21 mouse cellular contexts compared by ENCODE assay signal in genomic region chr4:124987711-124988097, GRCm38 (mm10). TPM values are rescaled to one million over a fixed set of nuclear protein-coding genes. Genes with fewer than 3 reads are reported as not detected.
DNase-seq lines count a peak whose midpoint lies in the region; ATAC-seq and TF ChIP-seq lines count a peak whose summit lies in the region.
"Had no signal": no experiment of that assay in that cellular context is flagged by ENCODE, and none has a peak within 500 bp of the region (broad histone marks: within the 10 kb centered on the region; RNA-seq: fewer than 3 reads in every experiment).

No protein-coding gene starts in this region.

- peak overlapping the region; percentile 56 for H3K4me3 ChIP-seq in hindbrain, embryonic 10.5 days
- H3K4me3 ChIP-seq in hindbrain, embryonic 11.5 days (ENCODE audit: low read depth, low read length): no peak overlapping the region
- peak overlapping the region; percentile 13; the same call in 1 of the 2 replicates for H3K4me3 ChIP-seq in lung, embryonic 15.5 days
- H3K4me3 ChIP-seq in cortical plate, adult 2 months (ENCODE audit: insufficient read depth, low read length): 0 out of 2 replicates have a peak overlapping the region, but pooled peaks have one; percentile 35
- peak overlapping the region; percentile 49; the same call in 1 of the 2 replicates for H3K4me3 ChIP-seq in embryonic facial prominence, embryonic 11.5 days (ENCODE audit: low read depth, low read length)
- H3K4me3 ChIP-seq in layer of hippocampus, adult 2 months: no peak overlapping the region

- H3K36me3 ChIP-seq in hindbrain, embryonic 10.5 days: no peaks in the 10 kb centered on the region
- H3K36me3 ChIP-seq in hindbrain, embryonic 11.5 days (ENCODE audit: control insufficient read depth, insufficient read depth, low read length): no peaks in the 10 kb centered on the region
- H3K36me3 ChIP-seq in lung, embryonic 15.5 days: no peaks in the 10 kb centered on the region
- H3K36me3 ChIP-seq in embryonic facial prominence, embryonic 11.5 days (replicated peaks; ENCODE audit: control insufficient read depth, insufficient read depth, low read depth, low read length): no peaks in the 10 kb centered on the region
- H3K36me3 ChIP-seq: G1E; liver, embryonic 13.5 days had no signal

- TF ChIP-seq CTCF in cortical plate, adult 2 months (IDR thresholded peaks at IDR 0.05; ENCODE audit: extremely low read depth, insufficient read depth, low read length): no peak
- TF ChIP-seq CTCF in layer of hippocampus, adult 2 months (conservative IDR thresholded peaks at IDR 0.05): no peak

- H3K27ac ChIP-seq in hindbrain, embryonic 10.5 days: no peak overlapping the region
- H3K27ac ChIP-seq in hindbrain, embryonic 11.5 days (ENCODE audit: low read depth, low read length): no peak overlapping the region
- no peak overlapping the region for H3K27ac ChIP-seq in lung, embryonic 15.5 days
- no peak overlapping the region for H3K27ac ChIP-seq in cortical plate, adult 2 months (ENCODE audit: insufficient read depth, low read length)
- H3K27ac ChIP-seq in embryonic facial prominence, embryonic 11.5 days (replicated peaks; ENCODE audit: low read depth, low read length): no peak overlapping the region
- H3K27ac ChIP-seq in layer of hippocampus, adult 2 months: no peak overlapping the region
- H3K27ac ChIP-seq: liver, embryonic 13.5 days had no signal

- no peak for DNase-seq in hindbrain, embryonic 10.5 days (ENCODE audit: low spot score)
- DNase-seq in hindbrain, embryonic 11.5 days (ENCODE audit: low spot score): no peak
- DNase-seq in lung, postnatal 4 days: no peak
- DNase-seq in embryonic facial prominence, embryonic 11.5 days (ENCODE audit: low spot score): no peak
- no peak for DNase-seq in frontal cortex, adult 2 months (ENCODE audit: extremely low spot score in 1 of 2, low spot score in 1 of 2)
- no peak for DNase-seq in layer of hippocampus, adult 2 months (ENCODE audit: low spot score in 2 of 2)
- DNase-seq: cerebellum, adult 9-10 months; embryo, embryonic 11 days; heart, postnatal 14 days; kidney, adult 2 months; left cerebral cortex, postnatal 4 days; liver, embryonic 13.5 days; lung, postnatal 10 days; right cerebral cortex, adult 18-20 months; thymus, adult 2 months had no signal

- H3K9me3 ChIP-seq in hindbrain, embryonic 10.5 days: no peaks in the 10 kb centered on the region
- no peaks in the 10 kb centered on the region for H3K9me3 ChIP-seq in hindbrain, embryonic 11.5 days (ENCODE audit: control insufficient read depth, low read length)
- H3K9me3 ChIP-seq in lung, embryonic 15.5 days: no peaks in the 10 kb centered on the region
- no peaks in the 10 kb centered on the region for H3K9me3 ChIP-seq in embryonic facial prominence, embryonic 11.5 days (replicated peaks; ENCODE audit: control insufficient read depth, low read length)
- H3K9me3 ChIP-seq: liver, embryonic 13.5 days; megakaryocyte, embryonic 14.5 days had no signal

- no peak overlapping the region for H3K4me2 ChIP-seq in hindbrain, embryonic 11.5 days (replicated peaks; ENCODE audit: low read depth, low read length)
- H3K4me2 ChIP-seq in lung, embryonic 15.5 days: peak overlapping the region; percentile 82
- H3K4me2 ChIP-seq in embryonic facial prominence, embryonic 11.5 days (ENCODE audit: low read depth, low read length): no peak overlapping the region
- H3K4me2 ChIP-seq: liver, embryonic 13.5 days had no signal

- no peak overlapping the region for H3K9ac ChIP-seq in hindbrain, embryonic 11.5 days (ENCODE audit: low read depth, low read length)
- H3K9ac ChIP-seq in lung, embryonic 15.5 days: no peak overlapping the region
- H3K9ac ChIP-seq in embryonic facial prominence, embryonic 11.5 days (replicated peaks; ENCODE audit: low read length): no peak overlapping the region
- H3K9ac ChIP-seq: liver, embryonic 13.5 days had no signal

- H3K27me3 ChIP-seq in hindbrain, embryonic 10.5 days (ENCODE audit: insufficient read depth, poor library complexity, severe bottlenecking): peaks cover 92% of the 10 kb centered on the region
- H3K27me3 ChIP-seq in hindbrain, embryonic 11.5 days (ENCODE audit: control insufficient read depth, insufficient read depth, low read length): peaks cover 83% of the 10 kb centered on the region
- H3K27me3 ChIP-seq in lung, embryonic 15.5 days: peaks cover 84% of the 10 kb centered on the region
- H3K27me3 ChIP-seq in embryonic facial prominence, embryonic 11.5 days (ENCODE audit: control insufficient read depth, insufficient read depth, low read length): peaks cover 64% of the 10 kb centered on the region

- no peak for ATAC-seq in hindbrain, embryonic 11.5 days (ENCODE audit: low FRiP score)
- no peak for ATAC-seq in lung, embryonic 15.5 days (ENCODE audit: borderline replicate concordance, extremely low read depth, low FRiP score, low TSS enrichment)
- ATAC-seq in embryonic facial prominence, embryonic 11.5 days (replicated peaks; ENCODE audit: insufficient number of reproducible peaks, low FRiP score, low TSS enrichment, low read depth): no peak
- ATAC-seq: CD4-positive, CD25-positive, alpha-beta regulatory T cell, adult 4 months; hindbrain, embryonic 16.5 days had no signal

- 5% methylated on average over 10 of the region's 10 CpGs for WGBS in hindbrain, embryonic 10.5 days
- WGBS in hindbrain, embryonic 11.5 days: 5% methylated on average over 10 of the region's 10 CpGs
- 13% methylated on average over 10 of the region's 10 CpGs for WGBS in lung, embryonic 15.5 days
- whole genome bisulfite sequencing in embryonic facial prominence, embryonic 11.5 days: 5% methylated on average over 10 of the region's 10 CpGs

- TF ChIP-seq POLR2A in cortical plate, adult 2 months (IDR thresholded peaks at IDR 0.05; ENCODE audit: extremely low read depth, insufficient read depth, low read length): no peak

- H3K4me1 ChIP-seq in hindbrain, embryonic 10.5 days (replicated peaks): peaks cover 67% of the 10 kb centered on the region
- peaks cover 6% of the 10 kb centered on the region for H3K4me1 ChIP-seq in hindbrain, embryonic 11.5 days (replicated peaks; ENCODE audit: control insufficient read depth, insufficient read depth, low read length)
- peaks cover 51% of the 10 kb centered on the region for H3K4me1 ChIP-seq in lung, embryonic 15.5 days
- H3K4me1 ChIP-seq in cortical plate, adult 2 months (ENCODE audit: control insufficient read depth, insufficient read depth, low read length): 0 out of 2 replicates have a peak, but pooled peaks cover 2% of the 10 kb centered on the region
- peaks cover 29% of the 10 kb centered on the region for H3K4me1 ChIP-seq in embryonic facial prominence, embryonic 11.5 days (ENCODE audit: control insufficient read depth, insufficient read depth, low read length)

RNA-seq across cellular contexts. Expression of gene Rspo1, which starts 1.5 kb away (rescaled TPM):
- 14.8 and 17.4 TPM in 2 replicates for polyA plus RNA-seq in hindbrain, embryonic 10.5 days (2016; fragmentation: Nextera tagmentation; extraction: Ambion mirVana)
- polyA plus RNA-seq in hindbrain, embryonic 11.5 days (2014; fragmentation: Nextera tagmentation; extraction: Ambion mirVana): 8.5 and 16.5 TPM in 2 replicates
- 7.4 and 9.5 TPM in 2 replicates for polyA plus RNA-seq in lung, embryonic 15.5 days (2015; fragmentation: Nextera tagmentation; extraction: Ambion mirVana)
- 22.8 and 23.5 TPM in 2 replicates for polyA plus RNA-seq in cortical plate, adult 2 months (2012; rRNA removed)
- 8.0 and 11.0 TPM in 2 replicates for polyA plus RNA-seq in embryonic facial prominence, embryonic 11.5 days (2014; fragmentation: Nextera tagmentation; extraction: Ambion mirVana)
- 3.6 and 8.3 TPM in 2 replicates for polyA plus RNA-seq in frontal cortex, adult 2 months (2012; rRNA removed)
- 1 to 10 TPM; 9.5 to 9.8 TPM for total RNA-seq in layer of hippocampus, adult 2 months (2021)
- total RNA-seq: G1E had no signal
- polyA plus RNA-seq: CD4-positive, CD25-positive, alpha-beta regulatory T cell, adult 4 months; G1E had no signal

RNA-seq across cellular contexts. Expression of gene Gnl2, which starts 28.7 kb away (rescaled TPM):
- polyA plus RNA-seq in hindbrain, embryonic 10.5 days (2016; fragmentation: Nextera tagmentation; extraction: Ambion mirVana): 76.8 and 86.1 TPM in 2 replicates
- 91.2 and 103 TPM in 2 replicates for polyA plus RNA-seq in hindbrain, embryonic 11.5 days (2014; fragmentation: Nextera tagmentation; extraction: Ambion mirVana)
- 70.9 and 78.3 TPM in 2 replicates for polyA plus RNA-seq in lung, embryonic 15.5 days (2015; fragmentation: Nextera tagmentation; extraction: Ambion mirVana)
- 115 and 125 TPM in 2 replicates for polyA plus RNA-seq in cortical plate, adult 2 months (2012; rRNA removed)
- 94.4 and 99.3 TPM in 2 replicates for polyA plus RNA-seq in embryonic facial prominence, embryonic 11.5 days (2014; fragmentation: Nextera tagmentation; extraction: Ambion mirVana)
- 115 and 127 TPM in 2 replicates for polyA plus RNA-seq in frontal cortex, adult 2 months (2012; rRNA removed)
- total RNA-seq in layer of hippocampus, adult 2 months (2021): 10 to 100 TPM; 67.9 to 76.1 TPM

RNA-seq across cellular contexts. Expression of gene Cdca8, which starts 48.6 kb away (rescaled TPM):
- polyA plus RNA-seq in hindbrain, embryonic 10.5 days (2016; fragmentation: Nextera tagmentation; extraction: Ambion mirVana): 224 and 253 TPM in 2 replicates
- polyA plus RNA-seq in hindbrain, embryonic 11.5 days (2014; fragmentation: Nextera tagmentation; extraction: Ambion mirVana): 192 and 195 TPM in 2 replicates
- polyA plus RNA-seq in lung, embryonic 15.5 days (2015; fragmentation: Nextera tagmentation; extraction: Ambion mirVana): 154 and 166 TPM in 2 replicates
- 1.8 and 2.4 TPM in 2 replicates for polyA plus RNA-seq in cortical plate, adult 2 months (2012; rRNA removed)
- polyA plus RNA-seq in embryonic facial prominence, embryonic 11.5 days (2014; fragmentation: Nextera tagmentation; extraction: Ambion mirVana): 191 and 200 TPM in 2 replicates
- 2.0 and 2.6 TPM in 2 replicates for polyA plus RNA-seq in frontal cortex, adult 2 months (2012; rRNA removed)
- total RNA-seq in layer of hippocampus, adult 2 months (2021): 1 to 10 TPM; 2.1 to 2.9 TPM

RNA-seq across cellular contexts. Expression of gene 9930104L06Rik, which starts 50.9 kb away (rescaled TPM):
- 13.3 and 18.0 TPM in 2 replicates for polyA plus RNA-seq in hindbrain, embryonic 10.5 days (2016; fragmentation: Nextera tagmentation; extraction: Ambion mirVana)
- polyA plus RNA-seq in hindbrain, embryonic 11.5 days (2014; fragmentation: Nextera tagmentation; extraction: Ambion mirVana): 4.2 and 5.5 TPM in 2 replicates
- polyA plus RNA-seq in lung, embryonic 15.5 days (2015; fragmentation: Nextera tagmentation; extraction: Ambion mirVana): 11.9 and 13.1 TPM in 2 replicates
- 17.5 and 19.6 TPM in 2 replicates for polyA plus RNA-seq in cortical plate, adult 2 months (2012; rRNA removed)
- 3.8 and 5.5 TPM in 2 replicates for polyA plus RNA-seq in embryonic facial prominence, embryonic 11.5 days (2014; fragmentation: Nextera tagmentation; extraction: Ambion mirVana)
- polyA plus RNA-seq in frontal cortex, adult 2 months (2012; rRNA removed): 20.9 and 21.3 TPM in 2 replicates
- 10 to 100 TPM; 22.1 to 23.6 TPM for total RNA-seq in layer of hippocampus, adult 2 months (2021)

Comparison
In these comparisons a context has a peak if more than half of its experiments do, and no peak if none do; other contexts are left out.
1. H3K4me3 ChIP-seq: peak in hindbrain, embryonic 10.5 days (single experiment), lung, embryonic 15.5 days (single experiment), cortical plate, adult 2 months (single experiment) and embryonic facial prominence, embryonic 11.5 days (single experiment); none in hindbrain, embryonic 11.5 days (single experiment) and layer of hippocampus, adult 2 months (single experiment).
2. RNA of gene Cdca8, which starts 48.6 kb away (polyA plus RNA-seq): 224 to 253 TPM in hindbrain, embryonic 10.5 days, 191 to 200 TPM in embryonic facial prominence, embryonic 11.5 days, 192 to 195 TPM in hindbrain, embryonic 11.5 days and 154 to 166 TPM in lung, embryonic 15.5 days; 2.0 to 2.6 TPM in frontal cortex, adult 2 months and 1.8 to 2.4 TPM in cortical plate, adult 2 months; every median in the first group is over 10 times any median in the second.